Mouse (Mus musculus) lung, adult 2 months (tissue): ENCODE results near the gene Slc38a1.

Source experiments
- CTCF ChIP-seq: fragments of 200-500 bp; IDR thresholded peaks from 2 replicates; pipeline ENCODE4 v1.5.1; 2011; ENCODE audit warnings: mild to moderate bottlenecking, low read length, control low read depth; ENCODE audit not compliant: insufficient read depth
- POLR2A ChIP-seq: fragments of 200-500 bp; IDR thresholded peaks from 2 replicates; pipeline ENCODE4 v1.6.1; 2011; ENCODE audit warnings: low read depth, mild to moderate bottlenecking, control low read depth, low read length, borderline replicate concordance; ENCODE audit errors: extremely low read depth

DNA sequence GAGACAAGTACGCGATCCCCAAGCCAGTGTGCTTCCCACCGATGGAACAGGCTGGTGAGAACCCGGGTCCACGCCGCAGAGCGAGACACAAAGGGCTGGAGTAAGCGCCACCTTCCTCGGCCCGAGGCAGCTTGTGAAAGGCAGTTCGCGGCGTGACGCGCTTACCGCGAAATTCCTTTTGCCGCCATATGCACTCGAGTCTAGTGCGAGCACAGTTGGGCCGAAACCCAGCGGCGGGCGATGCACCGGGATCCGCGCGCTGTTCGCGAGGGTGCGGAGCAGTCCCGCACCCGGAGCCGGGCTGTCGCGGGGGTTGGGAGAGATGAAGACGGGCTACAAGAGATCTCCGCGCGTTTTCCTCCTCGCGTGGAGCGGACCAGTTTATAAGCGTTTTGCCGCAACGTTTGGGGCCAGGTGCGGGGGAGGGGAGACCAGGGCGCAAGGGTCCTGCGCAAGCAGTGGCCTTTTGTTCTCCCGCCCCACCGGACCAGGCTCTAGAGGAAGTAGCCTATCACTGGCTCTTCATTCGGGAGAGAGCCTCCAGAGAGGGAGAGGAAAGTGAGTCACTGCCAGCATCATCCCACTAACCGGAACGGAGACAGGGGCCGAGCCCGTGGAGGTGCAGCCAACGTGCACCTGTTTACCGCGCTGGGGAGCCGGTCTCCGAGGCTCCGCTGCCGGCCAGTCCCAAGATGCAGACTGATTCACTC, 1.4 kb downstream of the Slc38a1 start:
- peak; percentile 18; the same call in 1 of the 2 replicates for TF ChIP-seq POLR2A
- no peak for TF ChIP-seq CTCF
